Mouse (Mus musculus) kidney, embryonic 16.5 days (tissue): ENCODE measurements around the gene Diaph2. TPM values are rescaled to one million over a fixed set of nuclear protein-coding genes. Genes with fewer than 3 reads are reported as not detected.

Experiments
- ATAC-seq: fragments of 200-750 bp; cut with Nextera tagmentation; 2 replicates; pipeline ENCODE4 v1.8.0; 2017; ENCODE audit warnings: moderate TSS enrichment; ENCODE audit not compliant: low FRiP score, low TSS enrichment
- H3K27ac ChIP-seq: fragments of 300-500 bp; sonication (generic); 2 replicates; pipeline ENCODE4 v1.5.1; 2014; ENCODE audit warnings: low read length
- H3K27me3 ChIP-seq: fragments of 300-500 bp; sonication (generic); 2 replicates; pipeline ENCODE4 v1.6.1; 2014; ENCODE audit warnings: low read length, control low read depth, mixed read lengths; ENCODE audit not compliant: insufficient read depth
- H3K36me3 ChIP-seq: fragments of 300-500 bp; sonication (generic); 2 replicates; pipeline ENCODE4 v1.6.1; 2014; ENCODE audit warnings: low read length, control low read depth, mixed read lengths; ENCODE audit not compliant: insufficient read depth
- H3K4me1 ChIP-seq: fragments of 300-500 bp; sonication (generic); 2 replicates; pipeline ENCODE4 v1.6.1; 2014; ENCODE audit warnings: low read length, control low read depth, mixed read lengths; ENCODE audit not compliant: insufficient read depth
- H3K4me2 ChIP-seq: fragments of 300-500 bp; sonication (generic); replicated peaks from 2 replicates; pipeline ENCODE4 v1.6.1; 2014; ENCODE audit warnings: low read depth, low read length
- H3K4me3 ChIP-seq: fragments of 300-500 bp; sonication (generic); 2 replicates; pipeline ENCODE4 v1.5.1; 2014; ENCODE audit warnings: mild to moderate bottlenecking, low read length
- H3K9ac ChIP-seq: fragments of 300-500 bp; sonication (generic); replicated peaks from 2 replicates; pipeline ENCODE4 v1.6.1; 2014; ENCODE audit warnings: low read length
- H3K9me3 ChIP-seq: fragments of 300-500 bp; sonication (generic); 2 replicates; pipeline ENCODE4 v1.6.1; 2016; ENCODE audit warnings: low read length, control low read depth
- WGBS: fragments of 180-500 bp; shearing (Covaris S2); extraction: QIAGEN DNeasy Blood & Tissue Kit; methylation state at CpG from one replicate; pipeline ENCODE4 v1.1.7; 2014; 5-methylcytosine and 5-hydroxymethylcytosine counted together
- polyA plus RNA-seq: library from polyadenylated mRNA; unstranded; fragments of >200 nt; fragmentation: Nextera tagmentation; extraction: Ambion mirVana; gene quantifications from 2 replicates; pipeline ENCODE4 v1.2.1, GENCODE M21; 2015

Gene Diaph2
- polyA plus RNA-seq, 1 experiment from 2014 or later: 4.4 TPM

GRCm38 (mm10) chrX:130235167-130235566, 485.6 kb downstream of the Diaph2 start:
- Histone ChIP-seq H3K9me3 (no peaks in the 10 kb centered on the region), H3K36me3 (no peaks in the 10 kb centered on the region), H3K27me3 (no peaks in the 10 kb centered on the region), H3K9ac (no peak overlapping the region), H3K27ac (no peak overlapping the region), H3K4me1 (no peaks in the 10 kb centered on the region), H3K4me2 (no peak overlapping the region), H3K4me3 (no peak overlapping the region)
- no peak for ATAC-seq
- WGBS: 70% methylated on average over 1 of the region's 1 CpGs

GRCm38 (mm10) chrX:130246652-130247051, 497.1 kb downstream of the Diaph2 start:
- no peaks in the 10 kb centered on the region for H3K4me1 ChIP-seq
- no peak for ATAC-seq
- no peaks in the 10 kb centered on the region for H3K27me3 ChIP-seq
- H3K36me3 ChIP-seq: no peaks in the 10 kb centered on the region
- H3K4me3 ChIP-seq: no peak overlapping the region
- no peak overlapping the region for H3K4me2 ChIP-seq
- H3K9me3 ChIP-seq: no peaks in the 10 kb centered on the region
- no peak overlapping the region for H3K9ac ChIP-seq
- 75% methylated on average over 1 of the region's 1 CpGs for WGBS
- H3K27ac ChIP-seq: no peak overlapping the region

- Histone ChIP-seq H3K9ac (no peak overlapping the region), H3K4me3 (no peak overlapping the region), H3K4me1 (no peaks in the 10 kb centered on the region), H3K27ac (no peak overlapping the region), H3K36me3 (no peaks in the 10 kb centered on the region), H3K9me3 (no peaks in the 10 kb centered on the region), H3K4me2 (no peak overlapping the region), H3K27me3 (no peaks in the 10 kb centered on the region)
- no peak for ATAC-seq
- 92% methylated on average over 4 of the region's 4 CpGs for WGBS
Observed at GRCm38 (mm10) chrX:130253664-130254063, 504.1 kb downstream of the Diaph2 start.

GRCm38 (mm10) chrX:130265707-130266106, 516.2 kb downstream of the Diaph2 start:
- Histone ChIP-seq H3K4me3 (no peak overlapping the region), H3K9me3 (no peaks in the 10 kb centered on the region), H3K4me1 (no peaks in the 10 kb centered on the region), H3K36me3 (no peaks in the 10 kb centered on the region), H3K4me2 (no peak overlapping the region), H3K9ac (no peak overlapping the region), H3K27me3 (no peaks in the 10 kb centered on the region), H3K27ac (no peak overlapping the region)
- ATAC-seq: no peak

GRCm38 (mm10) chrX:130279144-130279543, 529.6 kb downstream of the Diaph2 start:
- Histone ChIP-seq H3K4me2 (no peak overlapping the region), H3K27me3 (no peaks in the 10 kb centered on the region), H3K4me3 (no peak overlapping the region), H3K4me1 (no peaks in the 10 kb centered on the region), H3K27ac (no peak overlapping the region), H3K36me3 (no peaks in the 10 kb centered on the region), H3K9ac (no peak overlapping the region), H3K9me3 (no peaks in the 10 kb centered on the region; the same call in 1 of the 2 replicates)
- WGBS: 78% methylated on average over 4 of the region's 4 CpGs
- no peak for ATAC-seq

- H3K4me1 ChIP-seq: no peaks in the 10 kb centered on the region
- no peaks in the 10 kb centered on the region for H3K36me3 ChIP-seq
- H3K4me3 ChIP-seq: no peak overlapping the region
- no peak overlapping the region for H3K4me2 ChIP-seq
- no peak overlapping the region for H3K27ac ChIP-seq
- no peak overlapping the region for H3K9ac ChIP-seq
- WGBS: 66% methylated on average over 2 of the region's 2 CpGs
- H3K27me3 ChIP-seq: no peaks in the 10 kb centered on the region
- H3K9me3 ChIP-seq: no peaks in the 10 kb centered on the region
- ATAC-seq: no peak
Observed at GRCm38 (mm10) chrX:130281484-130281883, 531.9 kb downstream of the Diaph2 start.

- H3K27ac ChIP-seq: no peak overlapping the region
- no peak overlapping the region for H3K4me2 ChIP-seq
- ATAC-seq: no peak
- no peaks in the 10 kb centered on the region for H3K4me1 ChIP-seq
- 80% methylated on average over 9 of the region's 9 CpGs for WGBS
- no peaks in the 10 kb centered on the region for H3K9me3 ChIP-seq
- H3K27me3 ChIP-seq: no peaks in the 10 kb centered on the region
- H3K9ac ChIP-seq: no peak overlapping the region
- H3K36me3 ChIP-seq: no peaks in the 10 kb centered on the region
- no peak overlapping the region for H3K4me3 ChIP-seq
Observed at GRCm38 (mm10) chrX:130287032-130287431, 537.5 kb downstream of the Diaph2 start.

- H3K9me3 ChIP-seq: no peaks in the 10 kb centered on the region
- H3K4me2 ChIP-seq: no peak overlapping the region
- H3K27me3 ChIP-seq: no peaks in the 10 kb centered on the region
- H3K27ac ChIP-seq: no peak overlapping the region
- 85% methylated on average over 5 of the region's 5 CpGs for WGBS
- H3K36me3 ChIP-seq: no peaks in the 10 kb centered on the region
- H3K9ac ChIP-seq: no peak overlapping the region
- no peak for ATAC-seq
- no peaks in the 10 kb centered on the region for H3K4me1 ChIP-seq
- no peak overlapping the region for H3K4me3 ChIP-seq
Observed at GRCm38 (mm10) chrX:130289775-130290174, 540.2 kb downstream of the Diaph2 start.

GRCm38 (mm10) chrX:130350808-130351435, 601.4 kb downstream of the Diaph2 start:
- Histone ChIP-seq H3K27ac (no peak overlapping the region), H3K27me3 (no peaks in the 10 kb centered on the region), H3K9me3 (no peaks in the 10 kb centered on the region), H3K9ac (no peak overlapping the region), H3K36me3 (no peaks in the 10 kb centered on the region), H3K4me1 (no peaks in the 10 kb centered on the region), H3K4me2 (no peak overlapping the region), H3K4me3 (no peak overlapping the region)
- ATAC-seq: no peak

- ATAC-seq: no peak
- H3K4me3 ChIP-seq: no peak overlapping the region
- H3K4me1 ChIP-seq: no peaks in the 10 kb centered on the region
- H3K27ac ChIP-seq: no peak overlapping the region
- no peak overlapping the region for H3K4me2 ChIP-seq
- H3K27me3 ChIP-seq: no peaks in the 10 kb centered on the region
- WGBS: 74% methylated on average over 7 of the region's 7 CpGs
- H3K9me3 ChIP-seq: no peaks in the 10 kb centered on the region
- no peaks in the 10 kb centered on the region for H3K36me3 ChIP-seq
- no peak overlapping the region for H3K9ac ChIP-seq
Observed at GRCm38 (mm10) chrX:130351480-130351879, 601.9 kb downstream of the Diaph2 start.
